Mouse (Mus musculus) myocyte (in vitro differentiated cells): ENCODE results near the gene Tshz3.

Experiments used
- CEBPB ChIP-seq: IDR thresholded peaks from 2 replicates; pipeline ENCODE4 v1.6.1; 2011; ENCODE audit warnings: mild to moderate bottlenecking, moderate library complexity; ENCODE audit not compliant: poor library complexity, insufficient read depth, severe bottlenecking
- MAX ChIP-seq: IDR thresholded peaks from one replicate; pipeline ENCODE4 v1.6.1; 2011; ENCODE audit warnings: low read depth, mild to moderate bottlenecking, control low read depth
- MYOD1 ChIP-seq, 3 experiments: IDR thresholded peaks; one replicate each; pipeline ENCODE4 v1.6.1; 2011; ENCODE audit warnings: control low read depth in 2 of 3, low read depth in 2 of 3, mild to moderate bottlenecking in 2 of 3, moderate library complexity in 1 of 3; ENCODE audit not compliant: insufficient read length in 2 of 3, control insufficient read depth in 1 of 3
- MYOG ChIP-seq, 3 experiments: IDR thresholded peaks; one replicate each; pipeline ENCODE4 v1.6.1; 2011; ENCODE audit warnings: control low read depth in 2 of 3, low read depth in 2 of 3, mild to moderate bottlenecking in 2 of 3; ENCODE audit not compliant: insufficient read length in 2 of 3, control insufficient read depth in 1 of 3, insufficient read depth in 1 of 3
- POLR2A ChIP-seq: IDR thresholded peaks from one replicate; pipeline ENCODE4 v1.6.1; 2011; ENCODE audit warnings: low read depth, mild to moderate bottlenecking, control low read depth, moderate library complexity; ENCODE audit not compliant: insufficient read length
- POLR2AphosphoS2 ChIP-seq: IDR thresholded peaks from one replicate; pipeline ENCODE4 v1.6.1; 2011; ENCODE audit warnings: low read depth, control low read depth; ENCODE audit not compliant: insufficient read length
- REST ChIP-seq: IDR thresholded peaks from one replicate; pipeline ENCODE4 v1.6.1; 2011; ENCODE audit warnings: mild to moderate bottlenecking, control low read depth, moderate library complexity; ENCODE audit not compliant: insufficient read depth, insufficient read length
- USF1 ChIP-seq: IDR thresholded peaks from one replicate; pipeline ENCODE4 v1.6.1; 2011; ENCODE audit warnings: low read depth, mild to moderate bottlenecking, control low read depth, moderate library complexity

DNA sequence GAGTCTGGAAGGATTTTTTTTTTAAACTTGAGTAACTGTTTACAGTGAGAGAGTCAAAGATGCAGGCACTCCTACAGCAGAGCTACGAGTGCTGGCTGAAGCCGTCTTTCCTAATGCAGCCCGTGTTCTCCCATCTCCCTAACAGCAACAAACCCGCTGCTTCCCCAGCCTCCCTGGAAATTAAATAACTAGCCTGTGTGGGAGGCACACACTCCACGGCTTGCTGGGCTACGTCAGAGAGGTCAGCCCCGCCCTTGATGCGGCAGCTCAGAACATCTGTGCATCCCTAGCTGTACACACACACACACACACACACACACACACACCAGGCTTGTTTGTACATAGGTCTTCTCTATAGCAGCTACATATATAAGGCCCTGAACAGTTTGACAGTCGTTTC lies 22.9 kb downstream of the Tshz3 start:
- TF ChIP-seq MYOD1 (IDR thresholded peaks at IDR 0.05; ENCODE audit: control insufficient read depth in 1 of 3, insufficient read length in 2 of 3, low read depth in 2 of 3) (no peak), POLR2A (no peak), POLR2AphosphoS2 (no peak), REST (no peak), USF1 (no peak), MYOG (IDR thresholded peaks at IDR 0.05; ENCODE audit: control insufficient read depth in 1 of 3, insufficient read depth in 1 of 3, insufficient read length in 2 of 3, low read depth in 2 of 3) (no peak), CEBPB (no peak), MAX (no peak)
